ENCODE assay signal across 8 mouse cellular contexts in the genomic region with DNA sequence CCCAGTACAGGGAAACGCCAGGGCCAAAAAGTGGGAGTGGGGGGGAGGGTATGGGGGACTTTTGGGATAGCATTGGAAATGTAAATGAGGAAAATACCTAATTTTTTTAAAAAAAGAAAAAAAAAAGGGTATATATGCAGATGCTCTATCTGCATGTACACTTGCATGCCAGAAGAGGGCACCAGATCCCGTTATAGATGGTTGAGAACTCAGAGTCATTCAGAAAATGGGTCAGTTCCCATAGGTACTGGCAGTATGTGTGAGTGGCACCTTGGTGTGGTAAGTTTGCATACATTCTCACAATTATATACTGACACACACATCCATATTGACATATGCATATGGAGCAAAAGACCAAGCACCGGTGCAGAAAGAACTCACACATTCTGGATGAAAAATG. TPM values are rescaled to one million over a fixed set of nuclear protein-coding genes. Genes with fewer than 3 reads are reported as not detected.
DNase-seq lines count a peak whose midpoint lies in the region; ATAC-seq and TF ChIP-seq lines count a peak whose summit lies in the region.
"Not testable (repeated sequence)": the region's sequence is repeated elsewhere in the genome, so short reads cannot be mapped to it uniquely, and the experiment has no call there.

No protein-coding gene starts in this region.

- not testable (repeated sequence) for H3K4me2 ChIP-seq in liver, postnatal 0 days (ENCODE audit: low read depth, low read length)

- DNase-seq in ES-E14 (ENCODE audit: low read depth, low spot score): not testable (repeated sequence)
- peak; percentile 51 to 68 for DNase-seq in adrenal gland, postnatal 36 days
- DNase-seq in heart, adult 8-10 months (ENCODE audit: low spot score): peak; percentile 25
- DNase-seq in kidney, postnatal 14 days: peak; percentile 59
- peak; percentile 51 for DNase-seq in liver, postnatal 0 days
- peak; percentile 68 for DNase-seq in retina, embryonic 14.5 days (ENCODE audit: low spot score)
- DNase-seq in thymus, postnatal 25 days: peak; percentile 65

- not testable (repeated sequence) for H3K9me3 ChIP-seq in ES-E14 (ENCODE audit: control insufficient read depth, insufficient read depth, low read depth, low read length); liver, postnatal 0 days (ENCODE audit: low read length)

- H3K9ac ChIP-seq in ES-E14 (ENCODE audit: insufficient read depth, low read depth, low read length, poor library complexity, severe bottlenecking); liver, postnatal 0 days (replicated peaks): not testable (repeated sequence)

- in situ Hi-C loops in ES-E14 (cut with MboI; ENCODE audit: low sequenced_read_pairs in 2 of 2, unreplicated experiment in 2 of 2): not testable (repeated sequence)

- 28% methylated on average over 3 of the region's 3 CpGs for WGBS in liver, postnatal 0 days (ENCODE audit: insufficient replicate concordance)

- H3K27me3 ChIP-seq in liver, postnatal 0 days (ENCODE audit: insufficient read depth, low read length): not testable (repeated sequence)

- not testable (repeated sequence) for H3K4me3 ChIP-seq in ES-E14 (ENCODE audit: insufficient read depth in 1 of 2, low read depth in 1 of 2, low read length in 2 of 2, poor library complexity in 1 of 2, severe bottlenecking in 1 of 2); cortical plate, adult 2 months (ENCODE audit: insufficient read depth, low read length); liver, postnatal 0 days (ENCODE audit: low read depth, low read length)

- not testable (repeated sequence) for H3K4me1 ChIP-seq in ES-E14 (ENCODE audit: control insufficient read depth in 2 of 2, insufficient read depth in 2 of 2, low read length in 2 of 2, poor library complexity in 1 of 2); cortical plate, adult 2 months (ENCODE audit: control insufficient read depth, insufficient read depth, low read length); liver, postnatal 0 days (ENCODE audit: insufficient read depth)

- not testable (repeated sequence) for ATAC-seq in liver, postnatal 0 days

- TF ChIP-seq CTCF in cortical plate, adult 2 months (IDR thresholded peaks at IDR 0.05; ENCODE audit: extremely low read depth, insufficient read depth, low read length): peak; percentile 64
- TF ChIP-seq CTCF in liver, postnatal 0 days (IDR thresholded peaks at IDR 0.05; ENCODE audit: low read depth): peak; percentile 83

- not testable (repeated sequence) for H3K27ac ChIP-seq in ES-E14 (ENCODE audit: insufficient read depth, low read depth, low read length, poor library complexity, severe bottlenecking); cortical plate, adult 2 months (ENCODE audit: insufficient read depth, low read length); liver, postnatal 0 days (ENCODE audit: low read depth)

- not testable (repeated sequence) for TF ChIP-seq POLR2A in cortical plate, adult 2 months (IDR thresholded peaks at IDR 0.05; ENCODE audit: extremely low read depth, insufficient read depth, low read length)

- H3K36me3 ChIP-seq in ES-E14 (ENCODE audit: control insufficient read depth, insufficient read depth, low read length, poor library complexity, severe bottlenecking); liver, postnatal 0 days (replicated peaks; ENCODE audit: insufficient read depth, low read length): not testable (repeated sequence)

- TF ChIP-seq EP300 in liver, postnatal 0 days (IDR thresholded peaks at IDR 0.05; ENCODE audit: low read depth): not testable (repeated sequence)

TF ChIP-seq in ES-E14, 5 proteins besides CTCF, POLR2A, EP300 and RAD21:
- TF ChIP-seq ZC3H11A (IDR thresholded peaks at IDR 0.05; ENCODE audit: borderline replicate concordance, low read depth, low read length) (peak; percentile 32; the same call in 1 of the 2 replicates), ZNF384 (IDR thresholded peaks at IDR 0.05; ENCODE audit: low read depth, low read length) (peak; percentile 82)

RNA-seq across cellular contexts. Expression of gene Snupn, which starts 3.2 kb away (rescaled TPM):
- 16.4 and 18.2 TPM in 2 replicates for total RNA-seq in ES-E14 (2012; rRNA removed)
- total RNA-seq in adrenal gland, postnatal 36 days (2021): 10 to 100 TPM; 11.7 to 12.4 TPM
- 15.7 and 16.0 TPM in 2 replicates for polyA plus RNA-seq in cortical plate, adult 2 months (2012; rRNA removed)
- 10 to 100 TPM in 2 of 4 experiments, 1 to 10 TPM in 2; 9.1 to 11.4 (median 10.3) TPM for total RNA-seq in heart, adult 8-10 months (2022)
- 7.7 and 8.2 TPM in 2 replicates for polyA plus RNA-seq in liver, postnatal 0 days (2015; fragmentation: Nextera tagmentation; extraction: Ambion mirVana)

RNA-seq across cellular contexts. Expression of gene Imp3, which starts 10.2 kb away (rescaled TPM):
- 106 and 108 TPM in 2 replicates for total RNA-seq in ES-E14 (2012; rRNA removed)
- total RNA-seq in adrenal gland, postnatal 36 days (2021): 100 to 1,000 TPM in 1 of 2 experiments, 10 to 100 TPM in 1; 89.4 to 106 TPM
- 84.9 and 86.0 TPM in 2 replicates for polyA plus RNA-seq in cortical plate, adult 2 months (2012; rRNA removed)
- 10 to 100 TPM; 58.6 to 70.1 (median 65.8) TPM for total RNA-seq in heart, adult 8-10 months (2022)
- polyA plus RNA-seq in liver, postnatal 0 days (2015; fragmentation: Nextera tagmentation; extraction: Ambion mirVana): 57.6 and 57.8 TPM in 2 replicates

RNA-seq across cellular contexts. Expression of gene Snx33, which starts 19.3 kb away (rescaled TPM):
- total RNA-seq in ES-E14 (2012; rRNA removed): 1.6 and 4.1 TPM in 2 replicates
- 10 to 100 TPM; 24.2 to 27.9 TPM for total RNA-seq in adrenal gland, postnatal 36 days (2021)
- 6.4 and 7.4 TPM in 2 replicates for polyA plus RNA-seq in cortical plate, adult 2 months (2012; rRNA removed)
- 10 to 100 TPM in 1 of 4 experiments, 1 to 10 TPM in 3; 7.3 to 10.3 (median 8.4) TPM for total RNA-seq in heart, adult 8-10 months (2022)
- polyA plus RNA-seq in liver, postnatal 0 days (2015; fragmentation: Nextera tagmentation; extraction: Ambion mirVana): 1.6 and 1.8 TPM in 2 replicates

RNA-seq across cellular contexts. Expression of gene Ptpn9, which starts 47.2 kb away (rescaled TPM):
- total RNA-seq in ES-E14 (2012; rRNA removed): 3.0 and 6.8 TPM in 2 replicates
- 10 to 100 TPM; 47.7 to 53.8 TPM for total RNA-seq in adrenal gland, postnatal 36 days (2021)
- 23.9 TPM in 2 replicates for polyA plus RNA-seq in cortical plate, adult 2 months (2012; rRNA removed)
- 10 to 100 TPM in 1 of 4 experiments, 1 to 10 TPM in 3; 6.3 to 10.2 (median 8.9) TPM for total RNA-seq in heart, adult 8-10 months (2022)
- polyA plus RNA-seq in liver, postnatal 0 days (2015; fragmentation: Nextera tagmentation; extraction: Ambion mirVana): 4.9 and 5.0 TPM in 2 replicates
